Mouse (Mus musculus) heart, adult 9 months (tissue): ENCODE data around the gene Shc4.

Experiments used
- DNase-seq, 2 experiments: peaks; one replicate each; pipeline ENCODE4 v3.0.0; 2022; ENCODE audit warnings: low spot score in 2 of 2

Shc4 gene

GRCm38 (mm10) chr2:125644912-125645311 is 79.0 kb downstream of the Shc4 start:
- DNase-seq: no peak

GRCm38 (mm10) chr2:125637331-125637730 is 86.6 kb downstream of the Shc4 start:
- DNase-seq: peak in 1 of 2 experiments; percentile 24

- DNase-seq: peak in 1 of 2 experiments; percentile 32
Measured at GRCm38 (mm10) chr2:125630010-125630409, 93.9 kb downstream of the Shc4 start.

GRCm38 (mm10) chr2:125628487-125628886 is 95.5 kb downstream of the Shc4 start:
- DNase-seq: no peak

GRCm38 (mm10) chr2:125626536-125626935 is 97.4 kb downstream of the Shc4 start:
- no peak for DNase-seq

GRCm38 (mm10) chr2:125624837-125625351 is 99.1 kb downstream of the Shc4 start, which contains the start of gene Cep152:
Gene Cep152, minus strand, starts transcription at chr2:125625113.
- DNase-seq: peak; percentile 98

GRCm38 (mm10) chr2:125624127-125624685 is 99.7 kb downstream of the Shc4 start:
- DNase-seq: no peak

GRCm38 (mm10) chr2:125623211-125623610 is 100.7 kb downstream of the Shc4 start:
- DNase-seq: no peak

- DNase-seq: no peak
Measured at GRCm38 (mm10) chr2:125620213-125620907, 103.6 kb downstream of the Shc4 start.

GRCm38 (mm10) chr2:125615858-125616424 is 108.0 kb downstream of the Shc4 start:
- DNase-seq: no peak

- no peak for DNase-seq
Measured at GRCm38 (mm10) chr2:125615440-125615839, 108.5 kb downstream of the Shc4 start.

GRCm38 (mm10) chr2:125606220-125606845 is 117.6 kb downstream of the Shc4 start:
- DNase-seq: peak; percentile 36 to 57

- peak; percentile 21 to 60 for DNase-seq
Measured at GRCm38 (mm10) chr2:125604646-125605045, 119.3 kb downstream of the Shc4 start.

GRCm38 (mm10) chr2:125602970-125603369 is 121.0 kb downstream of the Shc4 start:
- DNase-seq: no peak

- no peak for DNase-seq
Measured at GRCm38 (mm10) chr2:125598958-125599357, 125.0 kb downstream of the Shc4 start.

GRCm38 (mm10) chr2:125598251-125598650 is 125.7 kb downstream of the Shc4 start:
- peak in 1 of 2 experiments; percentile 21 for DNase-seq

- DNase-seq: no peak
Measured at GRCm38 (mm10) chr2:125594786-125595185, 129.2 kb downstream of the Shc4 start.

- DNase-seq: no peak
Measured at GRCm38 (mm10) chr2:125594072-125594471, 129.9 kb downstream of the Shc4 start.

GRCm38 (mm10) chr2:125591895-125592294 is 132.1 kb downstream of the Shc4 start:
- DNase-seq: no peak

- DNase-seq: no peak
Measured at GRCm38 (mm10) chr2:125589287-125589686, 134.7 kb downstream of the Shc4 start.

- DNase-seq: no peak
Measured at GRCm38 (mm10) chr2:125581081-125581480, 142.9 kb downstream of the Shc4 start.

GRCm38 (mm10) chr2:125577670-125578069 is 146.3 kb downstream of the Shc4 start:
- DNase-seq: peak; percentile 22 to 37
